ENCODE assay signal across 10 mouse cellular contexts in the genomic region with DNA sequence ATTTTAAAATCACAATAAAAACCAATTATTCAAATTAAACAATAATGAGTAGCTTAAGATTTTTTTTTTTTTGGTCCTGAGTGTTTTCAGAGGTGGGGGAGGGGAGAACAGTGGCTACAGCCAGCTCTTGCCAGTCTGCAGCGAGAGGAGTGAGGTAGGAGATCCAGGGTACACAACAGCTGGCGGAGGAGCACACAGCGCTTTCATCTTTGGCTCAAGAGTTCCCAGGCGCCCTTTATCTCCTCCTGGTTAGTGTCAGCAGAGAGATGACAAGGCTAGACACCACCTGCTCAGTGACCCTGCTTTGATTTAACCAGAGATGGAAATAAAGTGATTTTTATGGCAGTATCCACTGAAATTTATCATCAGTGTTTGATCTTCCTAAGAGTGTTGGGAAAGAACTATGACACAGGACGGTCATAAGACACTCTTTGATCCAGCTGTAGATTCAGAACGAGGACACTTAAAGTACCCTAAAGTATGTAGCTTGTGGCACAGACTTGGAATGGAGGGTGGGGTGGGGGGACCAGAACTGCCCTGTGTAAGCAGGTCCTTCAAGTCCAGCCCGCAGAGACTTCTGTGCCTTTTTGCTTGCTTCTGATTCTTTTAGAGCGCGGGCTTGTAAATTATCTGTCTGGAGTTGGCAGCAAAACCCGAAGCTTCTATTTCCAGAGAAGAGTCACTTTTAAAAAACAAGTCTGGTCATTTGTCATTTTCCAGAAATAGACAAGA. TPM values are rescaled to one million over a fixed set of nuclear protein-coding genes. Genes with fewer than 3 reads are reported as not detected.
A peak's percentile ranks its signal among the peaks of the same experiment; 100 is the strongest.
DNase-seq lines count a peak whose midpoint lies in the region; ATAC-seq lines count a peak whose summit lies in the region.
"Had no signal": no experiment of that assay in that cellular context is flagged by ENCODE, and none has a peak within 500 bp of the region (broad histone marks: within the 10 kb centered on the region; RNA-seq: fewer than 3 reads in every experiment).

No protein-coding gene starts in this region.

- 0 out of 2 replicates have a peak, but pooled peaks cover 3% of the 10 kb centered on the region for H3K4me1 ChIP-seq in hindbrain, embryonic 13.5 days (replicated peaks)
- no peaks in the 10 kb centered on the region for H3K4me1 ChIP-seq in hindbrain, embryonic 11.5 days (replicated peaks; ENCODE audit: control insufficient read depth, insufficient read depth, low read length)
- H3K4me1 ChIP-seq in hindbrain, embryonic 16.5 days (ENCODE audit: control insufficient read depth, insufficient read depth, low read depth, low read length), result no peaks in the 10 kb centered on the region

- H3K27me3 ChIP-seq in hindbrain, embryonic 13.5 days, result no peaks in the 10 kb centered on the region
- no peaks in the 10 kb centered on the region for H3K27me3 ChIP-seq in hindbrain, embryonic 11.5 days (ENCODE audit: control insufficient read depth, insufficient read depth, low read length)
- H3K27me3 ChIP-seq in hindbrain, embryonic 16.5 days (replicated peaks; ENCODE audit: control insufficient read depth, insufficient read depth, low read length), result no peaks in the 10 kb centered on the region

- peak overlapping the region; percentile 29 for H3K4me2 ChIP-seq in hindbrain, embryonic 13.5 days
- H3K4me2 ChIP-seq in hindbrain, embryonic 11.5 days (replicated peaks; ENCODE audit: low read depth, low read length), result no peak overlapping the region
- peak overlapping the region; percentile 44 for H3K4me2 ChIP-seq in hindbrain, embryonic 16.5 days (ENCODE audit: low read length)

- 61% methylated on average over 10 of the region's 10 CpGs for WGBS in hindbrain, embryonic 13.5 days
- 65% methylated on average over 10 of the region's 10 CpGs for WGBS in hindbrain, embryonic 11.5 days
- 57% methylated on average over 10 of the region's 10 CpGs for WGBS in hindbrain, embryonic 16.5 days

- H3K27ac ChIP-seq in hindbrain, embryonic 13.5 days, result no peak overlapping the region
- no peak overlapping the region for H3K27ac ChIP-seq in hindbrain, embryonic 11.5 days (ENCODE audit: low read depth, low read length)
- H3K27ac ChIP-seq in hindbrain, embryonic 16.5 days (ENCODE audit: low read depth, low read length), result no peak overlapping the region

- ATAC-seq in hindbrain, embryonic 13.5 days (ENCODE audit: low FRiP score), result no peak
- no peak for ATAC-seq in hindbrain, embryonic 11.5 days (ENCODE audit: low FRiP score)
- no peak for ATAC-seq in hindbrain, embryonic 16.5 days

- no peak overlapping the region for H3K4me3 ChIP-seq in hindbrain, embryonic 13.5 days
- no peak overlapping the region for H3K4me3 ChIP-seq in hindbrain, embryonic 11.5 days (ENCODE audit: low read depth, low read length)
- no peak overlapping the region for H3K4me3 ChIP-seq in hindbrain, embryonic 16.5 days (ENCODE audit: low read length)

- DNase-seq in hindbrain, embryonic 11.5 days (ENCODE audit: low spot score), result no peak
- peak; percentile 32 for DNase-seq in embryo, embryonic 9.5 days (ENCODE audit: extremely low spot score)
- peak; percentile 16 for DNase-seq in neural tube, embryonic 10.5 days (ENCODE audit: extremely low spot score, low spot score)
- no peak for DNase-seq in urinary bladder, postnatal 4 days (ENCODE audit: low spot score in 2 of 2)
- no peak for DNase-seq in left cerebral cortex, adult 11 months (ENCODE audit: low spot score)
- DNase-seq in right cerebral cortex, postnatal 4 days, result no peak
- DNase-seq: right cerebral cortex, adult 18-20 months had no signal

- H3K9ac ChIP-seq in hindbrain, embryonic 13.5 days, result no peak overlapping the region; the same call in 1 of the 2 replicates
- no peak overlapping the region for H3K9ac ChIP-seq in hindbrain, embryonic 11.5 days (ENCODE audit: low read depth, low read length)
- no peak overlapping the region for H3K9ac ChIP-seq in hindbrain, embryonic 16.5 days (ENCODE audit: low read depth, low read length)

- no peaks in the 10 kb centered on the region for H3K36me3 ChIP-seq in hindbrain, embryonic 13.5 days
- no peaks in the 10 kb centered on the region for H3K36me3 ChIP-seq in hindbrain, embryonic 11.5 days (ENCODE audit: control insufficient read depth, insufficient read depth, low read length)
- no peaks in the 10 kb centered on the region for H3K36me3 ChIP-seq in hindbrain, embryonic 16.5 days (ENCODE audit: control insufficient read depth, insufficient read depth, low read length)
- H3K36me3 ChIP-seq: G1E had no signal

- H3K9me3 ChIP-seq in hindbrain, embryonic 13.5 days, result no peaks in the 10 kb centered on the region
- no peaks in the 10 kb centered on the region for H3K9me3 ChIP-seq in hindbrain, embryonic 11.5 days (ENCODE audit: control insufficient read depth, low read length)
- no peaks in the 10 kb centered on the region for H3K9me3 ChIP-seq in hindbrain, embryonic 16.5 days (ENCODE audit: control insufficient read depth, low read length)

RNA-seq across cellular contexts. Expression of a gene that starts 46.1 kb away (rescaled TPM):
- 0.04 TPM in 2 replicates for polyA plus RNA-seq in hindbrain, embryonic 13.5 days (2015; fragmentation: Nextera tagmentation; extraction: Ambion mirVana)
- polyA plus RNA-seq in hindbrain, embryonic 11.5 days (2014; fragmentation: Nextera tagmentation; extraction: Ambion mirVana), result not detected in 2 replicates
- 0.19 and 0.24 TPM in 2 replicates for polyA plus RNA-seq in hindbrain, embryonic 16.5 days (2015; fragmentation: Nextera tagmentation; extraction: Ambion mirVana)
- polyA plus RNA-seq: G1E had no signal

Comparison
In these comparisons a context has a peak if more than half of its experiments do, and no peak if none do; other contexts are left out.
1. DNase-seq: peak in embryo, embryonic 9.5 days (single experiment) and neural tube, embryonic 10.5 days (single experiment); none in hindbrain, embryonic 11.5 days (single experiment), urinary bladder, postnatal 4 days (0 of 2), left cerebral cortex, adult 11 months (single experiment) and right cerebral cortex, postnatal 4 days (single experiment).